Mouse (Mus musculus): ENCODE measurements around the gene Armc7. TPM values are rescaled to one million over a fixed set of nuclear protein-coding genes. Genes with fewer than 3 reads are reported as not detected.

The Armc7 gene
- total and polyA plus RNA-seq, 2 experiments from 2014 or later, result 1.8 to 3.3 TPM

- no peak for TF ChIP-seq EP300 (IDR thresholded peaks at IDR 0.05; ENCODE audit: low read depth)
- no peak for TF ChIP-seq CTCF (IDR thresholded peaks at IDR 0.05; ENCODE audit: low read depth)
These were observed 19.8 kb upstream of the Armc7 start for GRCm38 (mm10) chr11:115455619-115456018.

GRCm38 (mm10) chr11:115456182-115456581 lies 19.3 kb upstream of the Armc7 start:
- no peak overlapping the region for H3K4me3 ChIP-seq (ENCODE audit: low read depth, low read length)
- WGBS, result 79% methylated on average over 5 of the region's 5 CpGs
- TF ChIP-seq EP300 (IDR thresholded peaks at IDR 0.05; ENCODE audit: low read depth) (no peak), CTCF (IDR thresholded peaks at IDR 0.05; ENCODE audit: low read depth) (no peak)
- DNase-seq (ENCODE audit: low spot score) (no peak), ATAC-seq (ENCODE audit: insufficient read depth, low read depth) (no peak)
- no peak overlapping the region for H3K27ac ChIP-seq (ENCODE audit: low read depth)
- H3K36me3 ChIP-seq (replicated peaks; ENCODE audit: control insufficient read depth, insufficient read depth, low read length), result no peaks in the 10 kb centered on the region
- no peak overlapping the region for H3K9ac ChIP-seq (replicated peaks; ENCODE audit: low read depth, low read length)
- H3K4me1 ChIP-seq (ENCODE audit: control insufficient read depth, insufficient read depth), result peaks cover 5% of the 10 kb centered on the region; the same call in 1 of the 2 replicates
- H3K9me3 ChIP-seq (replicated peaks; ENCODE audit: control insufficient read depth, low read length), result no peaks in the 10 kb centered on the region
- H3K4me2 ChIP-seq (ENCODE audit: low read depth, low read length), result no peak overlapping the region
- H3K27me3 ChIP-seq (ENCODE audit: control insufficient read depth, insufficient read depth, low read length), result no peaks in the 10 kb centered on the region

More at GRCm38 (mm10) chr11:115455619-115456018, 19.8 kb upstream of the Armc7 start:
- no peak overlapping the region for H3K4me2 ChIP-seq (ENCODE audit: low read depth, low read length)
- 87% methylated on average over 15 of the region's 15 CpGs for WGBS
- H3K4me3 ChIP-seq (ENCODE audit: low read depth, low read length), result no peak overlapping the region
- H3K9me3 ChIP-seq (replicated peaks; ENCODE audit: control insufficient read depth, low read length), result no peaks in the 10 kb centered on the region
- H3K9ac ChIP-seq (replicated peaks; ENCODE audit: low read depth, low read length), result no peak overlapping the region
- DNase-seq (ENCODE audit: low spot score) (no peak), ATAC-seq (ENCODE audit: insufficient read depth, low read depth) (no peak)
- no peaks in the 10 kb centered on the region for H3K27me3 ChIP-seq (ENCODE audit: control insufficient read depth, insufficient read depth, low read length)
- H3K36me3 ChIP-seq (replicated peaks; ENCODE audit: control insufficient read depth, insufficient read depth, low read length), result no peaks in the 10 kb centered on the region
- no peak overlapping the region for H3K27ac ChIP-seq (ENCODE audit: low read depth)
- peaks cover 5% of the 10 kb centered on the region; the same call in 1 of the 2 replicates for H3K4me1 ChIP-seq (ENCODE audit: control insufficient read depth, insufficient read depth)

DNA sequence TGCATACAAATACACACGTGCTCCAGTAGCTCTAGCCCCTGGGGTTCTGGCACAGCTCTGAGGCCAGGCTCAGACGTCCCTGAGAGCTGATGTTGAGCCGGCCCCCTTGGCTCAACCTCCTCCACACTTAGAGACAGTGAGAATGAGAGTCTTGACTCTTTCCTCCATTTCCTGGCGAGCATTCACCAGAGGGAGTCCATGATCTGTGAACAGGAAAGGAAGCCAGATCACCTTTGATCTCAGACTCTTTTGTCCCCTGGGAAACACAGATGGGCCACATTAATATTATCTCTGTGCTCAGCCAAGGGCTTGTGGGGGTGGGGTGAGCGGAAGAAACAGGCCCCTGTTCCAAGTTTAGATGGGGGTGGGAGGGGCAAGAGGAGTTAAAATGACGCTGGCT lies 18.1 kb upstream of the Armc7 start:
- Histone ChIP-seq H3K4me2 (ENCODE audit: low read depth, low read length) (no peak overlapping the region), H3K4me1 (ENCODE audit: control insufficient read depth, insufficient read depth) (peaks cover 5% of the 10 kb centered on the region; the same call in 1 of the 2 replicates), H3K9ac (replicated peaks; ENCODE audit: low read depth, low read length) (no peak overlapping the region), H3K9me3 (replicated peaks; ENCODE audit: control insufficient read depth, low read length) (no peaks in the 10 kb centered on the region), H3K27me3 (ENCODE audit: control insufficient read depth, insufficient read depth, low read length) (no peaks in the 10 kb centered on the region), H3K4me3 (ENCODE audit: low read depth, low read length) (no peak overlapping the region), H3K36me3 (replicated peaks; ENCODE audit: control insufficient read depth, insufficient read depth, low read length) (no peaks in the 10 kb centered on the region), H3K27ac (ENCODE audit: low read depth) (no peak overlapping the region)
- ATAC-seq (ENCODE audit: insufficient read depth, low read depth) (no peak), DNase-seq (ENCODE audit: low spot score) (no peak)
- WGBS, result 22% methylated on average over 6 of the region's 6 CpGs
- TF ChIP-seq CTCF (IDR thresholded peaks at IDR 0.05; ENCODE audit: low read depth) (no peak), EP300 (IDR thresholded peaks at IDR 0.05; ENCODE audit: low read depth) (no peak)

DNA sequence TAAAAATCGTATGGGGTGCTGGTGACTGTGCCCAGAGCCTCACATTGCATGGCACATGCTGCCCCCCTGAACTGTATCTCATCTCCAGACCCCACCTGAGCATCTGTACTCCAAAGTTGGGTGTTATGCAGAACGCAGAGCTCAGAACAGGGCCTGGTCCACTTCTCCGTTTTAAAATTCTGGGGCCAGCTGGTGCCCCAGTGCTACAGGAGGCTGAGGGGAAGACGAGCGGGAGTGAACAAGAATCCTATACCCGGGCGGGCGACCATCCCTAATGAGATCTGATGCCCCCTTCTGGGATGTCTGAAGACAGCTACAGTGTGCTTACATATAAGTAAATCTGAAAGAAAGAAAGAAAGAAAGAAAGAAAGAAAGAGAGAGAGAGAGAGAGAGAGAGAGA lies 14.5 kb upstream of the Armc7 start:
- Histone ChIP-seq H3K27ac (ENCODE audit: low read depth) (no peak overlapping the region), H3K36me3 (replicated peaks; ENCODE audit: control insufficient read depth, insufficient read depth, low read length) (no peaks in the 10 kb centered on the region), H3K9me3 (replicated peaks; ENCODE audit: control insufficient read depth, low read length) (no peaks in the 10 kb centered on the region), H3K4me1 (ENCODE audit: control insufficient read depth, insufficient read depth) (peaks cover 5% of the 10 kb centered on the region; the same call in 1 of the 2 replicates), H3K9ac (replicated peaks; ENCODE audit: low read depth, low read length) (no peak overlapping the region), H3K4me2 (ENCODE audit: low read depth, low read length) (no peak overlapping the region), H3K27me3 (ENCODE audit: control insufficient read depth, insufficient read depth, low read length) (no peaks in the 10 kb centered on the region), H3K4me3 (ENCODE audit: low read depth, low read length) (no peak overlapping the region)
- TF ChIP-seq EP300 (IDR thresholded peaks at IDR 0.05; ENCODE audit: low read depth) (no peak), CTCF (IDR thresholded peaks at IDR 0.05; ENCODE audit: low read depth) (no peak)
- DNase-seq (ENCODE audit: low spot score), result no peak
- no peak for ATAC-seq (ENCODE audit: insufficient read depth, low read depth)
- WGBS, result 31% methylated on average over 8 of the region's 8 CpGs

DNA sequence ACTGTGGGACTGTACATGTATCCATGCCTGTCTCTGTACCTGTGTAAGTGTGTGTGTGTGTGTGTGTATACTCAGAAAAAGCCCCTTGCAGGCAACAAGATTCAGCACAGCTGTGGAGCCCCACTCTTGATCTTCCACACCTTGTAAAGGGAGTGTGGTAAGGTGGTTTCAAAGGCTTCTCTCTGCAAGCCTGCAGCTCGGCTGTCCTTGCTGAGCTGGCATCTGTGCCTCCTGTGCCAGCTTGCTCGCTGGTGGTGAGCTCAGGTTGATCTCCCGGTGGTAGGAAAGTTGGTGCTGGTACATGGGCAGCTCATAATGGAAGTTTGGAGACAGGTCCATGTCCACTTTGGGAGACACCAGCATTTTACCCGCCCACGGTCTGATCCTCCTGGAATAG lies 13.6 kb upstream of the Armc7 start:
- WGBS, result 70% methylated on average over 5 of the region's 5 CpGs
- ATAC-seq (ENCODE audit: insufficient read depth, low read depth) (no peak), DNase-seq (ENCODE audit: low spot score) (no peak)
- Histone ChIP-seq H3K9ac (replicated peaks; ENCODE audit: low read depth, low read length) (no peak overlapping the region), H3K4me2 (ENCODE audit: low read depth, low read length) (peak overlapping the region; percentile 25; the same call in 1 of the 2 replicates), H3K4me3 (ENCODE audit: low read depth, low read length) (no peak overlapping the region; the same call in 1 of the 2 replicates), H3K27ac (ENCODE audit: low read depth) (no peak overlapping the region), H3K9me3 (replicated peaks; ENCODE audit: control insufficient read depth, low read length) (no peaks in the 10 kb centered on the region), H3K27me3 (ENCODE audit: control insufficient read depth, insufficient read depth, low read length) (no peaks in the 10 kb centered on the region), H3K36me3 (replicated peaks; ENCODE audit: control insufficient read depth, insufficient read depth, low read length) (no peaks in the 10 kb centered on the region), H3K4me1 (ENCODE audit: control insufficient read depth, insufficient read depth) (peaks cover 5% of the 10 kb centered on the region; the same call in 1 of the 2 replicates)
- no peak for TF ChIP-seq EP300 (IDR thresholded peaks at IDR 0.05; ENCODE audit: low read depth)
- no peak for TF ChIP-seq CTCF (IDR thresholded peaks at IDR 0.05; ENCODE audit: low read depth)

Data from heart, postnatal 0 days (tissue).